Mouse (Mus musculus): Measurements from ENCODE around the gene Mdh2. TPM values are rescaled to one million over a fixed set of nuclear protein-coding genes. Genes with fewer than 3 reads are reported as not detected.

The Mdh2 gene
- total RNA-seq (2023) = 177 TPM

GRCm38 (mm10) chr5:135778471-135779445 lies at the start of gene Mdh2:
TSS of gene Mdh2 (plus strand) at chr5:135778480.

GRCm38 (mm10) chr5:135743741-135744609 lies 34.3 kb upstream of the Mdh2 start, which contains the start of gene Tmem120a:
TSS of gene Tmem120a (minus strand) at chr5:135744448.

GRCm38 (mm10) chr5:135777796-135778470 lies 347 bp upstream of the Mdh2 start, which contains the start of gene Styxl1:
TSS of gene Styxl1 (minus strand) at chr5:135778385.

GRCm38 (mm10) chr5:135806555-135807262 lies 28.4 kb downstream of the Mdh2 start, which contains the start of gene Srrm3:
TSS of gene Srrm3 (plus strand) at chr5:135806890.

Other genes starting within 250 kb of the Mdh2 start
- gene Hip1, start 233.4 kb upstream of the Mdh2 start, total RNA-seq (2023) = 3.6 TPM
- not detected for gene Ccl26, start 214.9 kb upstream of the Mdh2 start, total RNA-seq (2023)
- gene Ccl24, start 205.4 kb upstream of the Mdh2 start, total RNA-seq (2023) = not detected
- 17.7 TPM for gene Rhbdd2, start 145.9 kb upstream of the Mdh2 start, total RNA-seq (2023)
- gene Por, start 108.4 kb upstream of the Mdh2 start, total RNA-seq (2023) = 49.3 TPM
- 9.2 TPM for gene Tmem120a, start 34.0 kb upstream of the Mdh2 start, total RNA-seq (2023)
- gene Styxl1, start 95 bp upstream of the Mdh2 start, total RNA-seq (2023) = not detected
- gene Srrm3, start 28.4 kb downstream of the Mdh2 start, total RNA-seq (2023) = not detected
- gene Hspb1, start 109.4 kb downstream of the Mdh2 start, total RNA-seq (2023) = 0.67 TPM
- gene Ywhag, start 156.1 kb downstream of the Mdh2 start, total RNA-seq (2023) = 54.6 TPM
- not detected for gene Ssc4d, start 196.1 kb downstream of the Mdh2 start, total RNA-seq (2023)
- not detected for gene Zp3, start 201.6 kb downstream of the Mdh2 start, total RNA-seq (2023)
- gene Dtx2, start 216.3 kb downstream of the Mdh2 start, total RNA-seq (2023) = 30.5 TPM